Mouse (Mus musculus) neural tube, embryonic 15.5 days (tissue): ENCODE measurements around the gene Rrad. TPM values are rescaled to one million over a fixed set of nuclear protein-coding genes. Genes with fewer than 3 reads are reported as not detected.

Experiments
- ATAC-seq: fragments of 200-750 bp; cut with Nextera tagmentation; 2 replicates; pipeline ENCODE4 v1.8.0; 2017; ENCODE audit warnings: mild to moderate bottlenecking, moderate TSS enrichment, moderate library complexity; ENCODE audit not compliant: low FRiP score
- H3K27ac ChIP-seq: fragments of 300-500 bp; sonication (generic); replicated peaks from 2 replicates; pipeline ENCODE4 v1.5.1; 2015; ENCODE audit warnings: mild to moderate bottlenecking, inconsistent platforms
- H3K27me3 ChIP-seq: fragments of 300-500 bp; sonication (generic); replicated peaks from 2 replicates; pipeline ENCODE4 v1.6.1; 2015; ENCODE audit warnings: inconsistent platforms
- H3K36me3 ChIP-seq: fragments of 300-500 bp; sonication (generic); 2 replicates; pipeline ENCODE4 v1.6.1; 2015; ENCODE audit warnings: inconsistent platforms
- H3K4me1 ChIP-seq: fragments of 300-500 bp; sonication (generic); 2 replicates; pipeline ENCODE4 v1.6.1; 2015; ENCODE audit warnings: inconsistent platforms
- H3K4me2 ChIP-seq: fragments of 300-500 bp; sonication (generic); 2 replicates; pipeline ENCODE4 v1.6.1; 2015; ENCODE audit warnings: inconsistent platforms, mild to moderate bottlenecking, moderate library complexity
- H3K4me3 ChIP-seq: fragments of 300-500 bp; sonication (generic); replicated peaks from 2 replicates; pipeline ENCODE4 v1.5.1; 2015; ENCODE audit warnings: mild to moderate bottlenecking, inconsistent platforms
- H3K9ac ChIP-seq: fragments of 300-500 bp; sonication (generic); replicated peaks from 2 replicates; pipeline ENCODE4 v1.6.1; 2015; ENCODE audit warnings: mild to moderate bottlenecking, inconsistent platforms
- H3K9me3 ChIP-seq: fragments of 300-500 bp; sonication (generic); replicated peaks from 2 replicates; pipeline ENCODE4 v1.6.1; 2016; ENCODE audit warnings: inconsistent platforms
- WGBS: fragments of 180-500 bp; shearing (Covaris S2); methylation state at CpG from one replicate; pipeline ENCODE4 v1.1.7; 2015; ENCODE audit warnings: mixed read lengths; 5-methylcytosine and 5-hydroxymethylcytosine counted together
- polyA plus RNA-seq: library from polyadenylated mRNA; unstranded; fragments of >200 nt; fragmentation: Nextera tagmentation; extraction: Ambion mirVana; gene quantifications from 2 replicates; pipeline ENCODE4 v1.2.1, GENCODE M21; 2015

Gene Rrad
- polyA plus RNA-seq, 1 experiment from 2014 or later: 4.7 TPM

DNA sequence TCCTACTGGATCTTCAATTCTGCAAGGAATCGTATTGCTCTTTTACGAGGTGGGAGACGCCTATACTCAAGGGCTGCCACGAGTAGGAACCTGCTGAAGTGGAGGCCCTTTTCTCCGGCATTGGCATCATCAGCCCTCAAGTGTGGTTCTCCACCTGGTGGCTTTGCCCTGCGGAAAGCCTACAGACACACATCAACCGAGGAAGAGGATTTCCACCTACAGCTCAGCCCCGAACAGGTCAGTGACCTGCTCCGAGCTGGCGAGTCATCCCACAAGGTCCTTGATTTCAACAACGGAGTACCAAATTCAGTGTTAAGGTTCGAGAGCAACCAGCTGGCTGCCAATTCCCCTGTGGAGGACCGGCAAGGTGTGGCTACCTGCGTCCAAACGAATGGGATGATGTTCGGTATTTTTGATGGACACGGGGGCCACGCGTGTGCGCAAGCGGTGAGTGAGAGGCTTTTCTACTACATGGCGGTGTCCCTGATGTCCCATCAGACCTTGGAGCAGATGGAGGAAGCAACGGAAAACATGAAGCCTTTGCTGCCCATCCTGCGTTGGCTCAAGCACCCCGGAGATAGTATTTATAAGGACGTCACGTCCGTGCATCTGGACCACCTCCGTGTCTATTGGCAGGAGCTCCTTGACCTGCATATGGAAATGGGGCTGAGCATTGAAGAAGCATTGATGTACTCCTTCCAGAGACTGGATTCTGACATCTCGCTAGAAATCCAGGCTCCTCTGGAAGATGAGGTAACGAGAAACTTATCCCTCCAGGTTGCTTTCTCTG, 37.4 kb downstream of the Rrad start:
- ATAC-seq: no peak
- Histone ChIP-seq H3K36me3 (peaks cover 28% of the 10 kb centered on the region), H3K4me3 (no peak overlapping the region), H3K4me1 (peaks cover 15% of the 10 kb centered on the region), H3K27me3 (no peaks in the 10 kb centered on the region), H3K9ac (no peak overlapping the region), H3K27ac (no peak overlapping the region), H3K4me2 (no peak overlapping the region), H3K9me3 (no peaks in the 10 kb centered on the region)
- 94% methylated on average over 31 of the region's 31 CpGs for WGBS

DNA sequence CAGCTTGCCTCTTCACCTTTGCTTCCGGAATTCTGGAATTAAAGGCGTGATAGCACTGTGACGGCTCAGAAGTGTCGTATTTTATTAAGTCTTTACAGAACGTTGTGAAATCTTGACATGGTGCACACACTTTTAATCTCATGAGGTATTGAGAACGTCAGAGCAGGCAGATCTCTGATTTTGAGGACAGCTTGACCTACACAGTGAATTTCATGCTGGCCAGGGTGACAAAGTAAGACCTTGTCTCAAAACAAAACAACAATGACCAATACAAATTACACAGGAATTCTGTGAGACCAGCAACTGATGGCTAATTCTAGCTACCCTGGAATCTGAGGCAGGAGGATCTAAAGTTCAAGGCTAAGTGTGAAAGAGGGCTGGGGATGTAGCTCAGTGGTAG, 38.6 kb downstream of the Rrad start:
- Histone ChIP-seq H3K4me1 (peaks cover 15% of the 10 kb centered on the region), H3K9ac (no peak overlapping the region), H3K27ac (no peak overlapping the region), H3K9me3 (no peaks in the 10 kb centered on the region), H3K36me3 (peaks cover 26% of the 10 kb centered on the region), H3K4me2 (peak overlapping the region; percentile 65), H3K4me3 (peak overlapping the region; percentile 66), H3K27me3 (no peaks in the 10 kb centered on the region)
- ATAC-seq: no peak
- 66% methylated on average over 6 of the region's 6 CpGs for WGBS

DNA sequence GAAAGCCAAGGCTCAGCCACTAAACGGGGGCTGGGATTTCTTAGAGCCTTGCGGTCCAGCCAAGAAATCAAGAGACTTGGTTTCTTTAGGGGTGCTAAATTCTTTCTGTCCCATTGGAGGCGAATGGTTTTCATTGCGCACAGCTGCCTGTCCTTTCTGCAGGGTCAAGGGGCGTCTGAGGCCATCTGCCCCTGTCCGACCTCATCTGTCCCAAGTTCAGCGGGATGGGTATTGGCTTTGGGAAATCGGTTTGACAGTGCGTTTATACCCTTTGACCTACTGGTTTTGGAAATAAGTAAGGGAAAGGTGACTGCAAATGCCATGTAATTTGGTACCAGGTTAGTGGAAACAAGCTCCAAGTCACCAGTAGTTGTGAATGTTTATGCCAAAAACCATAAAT, 39.3 kb downstream of the Rrad start:
- no peak for ATAC-seq

DNA sequence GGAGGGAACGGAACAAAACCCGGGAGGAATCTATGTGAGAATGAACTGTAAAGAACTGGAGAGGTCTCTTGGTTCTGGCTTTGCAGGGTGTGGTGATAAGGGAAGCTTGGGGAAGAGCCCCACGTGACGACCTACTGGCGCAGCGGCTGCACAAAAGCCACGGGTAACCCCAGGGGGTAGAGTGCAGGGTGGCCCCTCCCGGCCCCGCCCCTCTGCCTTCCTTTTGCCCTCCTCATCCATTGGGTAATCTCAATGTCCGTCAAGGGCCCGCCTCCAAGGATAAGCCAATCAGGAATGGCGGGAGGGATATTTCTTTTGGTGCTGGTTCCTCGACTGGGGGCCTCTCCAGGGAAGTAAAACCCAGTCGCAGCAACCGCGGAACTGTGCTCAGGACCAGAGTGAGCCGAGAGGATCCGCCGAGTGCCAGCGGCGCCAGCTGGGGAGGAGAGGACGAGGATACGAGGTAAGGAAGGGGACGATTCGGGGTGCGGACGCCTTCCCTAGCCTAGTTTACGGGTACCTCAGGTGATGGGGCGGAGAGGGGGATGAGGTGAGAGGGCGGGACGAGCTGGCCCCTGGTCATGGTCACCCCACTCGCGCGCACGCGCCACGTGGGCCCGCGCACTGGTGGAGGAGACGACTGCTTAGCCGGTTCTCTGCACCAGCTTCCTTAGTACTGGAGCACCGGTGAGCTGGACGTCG, 39.8 kb downstream of the Rrad start, which contains the start of gene Pdp2:
Gene Pdp2, plus strand, starts transcription at position 319 of the 702 bp plus-strand sequence.
- H3K36me3 ChIP-seq: peaks cover 21% of the 10 kb centered on the region
- ATAC-seq: peak; percentile 97
- H3K27ac ChIP-seq: peak within 1 kb of the TSS; percentile 87
- H3K9ac ChIP-seq: peak within 1 kb of the TSS; percentile 62
- H3K4me3 ChIP-seq: peak within 1 kb of the TSS; percentile 66
- peaks cover 15% of the 10 kb centered on the region for H3K4me1 ChIP-seq
- H3K9me3 ChIP-seq: no peaks in the 10 kb centered on the region
- WGBS: under 1% methylated on average over 44 of the region's 44 CpGs
- no peaks in the 10 kb centered on the region for H3K27me3 ChIP-seq
- H3K4me2 ChIP-seq: peak within 1 kb of the TSS; percentile 65

More for the DNA sequence above, 39.3 kb downstream of the Rrad start:
- Histone ChIP-seq H3K4me3 (peak overlapping the region; percentile 66), H3K9ac (peak overlapping the region; percentile 62), H3K4me1 (peaks cover 15% of the 10 kb centered on the region), H3K4me2 (peak overlapping the region; percentile 65), H3K27ac (peak overlapping the region; percentile 87), H3K36me3 (peaks cover 25% of the 10 kb centered on the region), H3K27me3 (no peaks in the 10 kb centered on the region), H3K9me3 (no peaks in the 10 kb centered on the region)
- WGBS: 2% methylated on average over 9 of the region's 9 CpGs

DNA sequence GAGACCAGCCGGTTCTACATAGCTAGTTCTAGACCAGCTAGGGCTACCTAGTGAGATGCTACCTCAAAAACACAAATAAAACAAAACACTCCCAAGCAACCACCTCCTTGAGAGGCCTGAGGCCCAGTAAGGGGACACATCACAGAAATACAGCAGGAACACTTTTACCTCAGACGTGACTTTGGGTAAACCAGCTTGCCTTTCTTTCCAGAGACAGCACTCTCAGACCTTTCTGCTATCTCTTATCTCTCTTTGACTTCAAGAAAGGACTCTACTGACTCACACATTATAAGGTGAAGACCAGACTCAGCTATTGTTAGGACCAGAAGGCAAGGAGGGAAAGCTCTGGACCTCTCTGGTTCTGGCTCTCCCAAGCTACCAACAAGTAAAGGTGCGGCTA, 40.8 kb downstream of the Rrad start:
- H3K27ac ChIP-seq: no peak overlapping the region
- WGBS: 95% methylated on average over 3 of the region's 3 CpGs
- H3K9me3 ChIP-seq: no peaks in the 10 kb centered on the region
- no peaks in the 10 kb centered on the region for H3K27me3 ChIP-seq
- ATAC-seq: no peak
- no peak overlapping the region for H3K9ac ChIP-seq
- no peak overlapping the region for H3K4me3 ChIP-seq
- H3K4me2 ChIP-seq: no peak overlapping the region
- H3K36me3 ChIP-seq: peaks cover 15% of the 10 kb centered on the region
- peaks cover 15% of the 10 kb centered on the region for H3K4me1 ChIP-seq

DNA sequence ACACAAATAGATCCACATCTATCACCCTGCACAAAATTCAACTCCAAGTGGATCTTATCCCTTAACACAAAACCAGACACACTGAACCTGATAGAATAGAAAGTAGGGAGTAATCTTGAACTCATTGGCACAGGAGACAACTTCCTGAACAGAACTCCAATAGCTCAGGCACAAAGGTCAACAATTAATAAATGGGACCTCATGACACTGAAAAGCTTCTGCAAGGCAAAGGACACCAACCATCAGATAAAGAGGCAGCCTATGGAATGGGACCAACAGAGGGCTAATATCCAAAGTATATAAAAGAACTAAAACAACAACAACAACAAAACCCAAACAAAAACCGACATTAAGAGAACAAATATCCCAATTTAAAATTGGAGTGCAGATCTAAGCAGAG, 46.6 kb downstream of the Rrad start:
- ATAC-seq: no peak
- 58% methylated on average over 1 of the region's 1 CpGs for WGBS
- no peak overlapping the region for H3K4me2 ChIP-seq

More for the DNA sequence above, 46.6 kb downstream of the Rrad start:
- Histone ChIP-seq H3K9ac (no peak overlapping the region), H3K4me3 (no peak overlapping the region), H3K36me3 (no peaks in the 10 kb centered on the region), H3K4me1 (no peaks in the 10 kb centered on the region), H3K27ac (no peak overlapping the region), H3K9me3 (no peaks in the 10 kb centered on the region), H3K27me3 (no peaks in the 10 kb centered on the region)

Other genes with a start within 250 kb of the Rrad start
- gene Cmtm4, start 235.5 kb downstream of the Rrad start, polyA plus RNA-seq: 2.4 and 2.6 TPM in 2 replicates
- gene Dync1li2, start 188.3 kb downstream of the Rrad start, polyA plus RNA-seq: 83.4 and 98.1 TPM in 2 replicates
- 0.59 and 0.97 TPM in 2 replicates for gene Terb1, start 121.4 kb downstream of the Rrad start, polyA plus RNA-seq
- gene Nae1, start 96.7 kb downstream of the Rrad start, polyA plus RNA-seq: 97.2 and 99.2 TPM in 2 replicates
- 3.0 and 3.3 TPM in 2 replicates for gene Car7, start 96.6 kb downstream of the Rrad start, polyA plus RNA-seq
- 18.4 and 19.7 TPM in 2 replicates for gene Pdp2, start 39.9 kb downstream of the Rrad start, polyA plus RNA-seq
- gene Cdh16, start 6.9 kb downstream of the Rrad start, polyA plus RNA-seq: 0.38 TPM in 1 of 2 replicates, not detected in the other
- 121 and 135 TPM in 2 replicates for gene Ciao2b, start 10.6 kb upstream of the Rrad start, polyA plus RNA-seq
- 0.17 TPM in 1 of 2 replicates, not detected in the other for gene Ces2a, start 102.7 kb upstream of the Rrad start, polyA plus RNA-seq
- gene Ces2b, start 200.2 kb upstream of the Rrad start, polyA plus RNA-seq: 0.15 and 0.40 TPM in 2 replicates
- not detected in 2 replicates for gene Ces2c, start 215.7 kb upstream of the Rrad start, polyA plus RNA-seq